Mouse (Mus musculus) liver, adult 2 months (tissue): Measurements from ENCODE around the gene Olfr1443. TPM values are rescaled to one million over a fixed set of nuclear protein-coding genes. Genes with fewer than 3 reads are reported as not detected.

Experiments
- DNase-seq: peaks from one replicate; pipeline ENCODE4 v3.0.0-alpha.2; 2011; ENCODE audit warnings: low read depth, low spot score; ENCODE audit errors: extremely low read depth
- H3K27ac ChIP-seq: fragments of 200-500 bp; replicated peaks from 2 replicates; pipeline ENCODE4 v1.5.1; 2012; ENCODE audit warnings: low read depth, mild to moderate bottlenecking, control low read depth, inconsistent platforms, low read length; ENCODE audit not compliant: insufficient read depth
- H3K27me3 ChIP-seq: fragments of 200-500 bp; 2 replicates; pipeline ENCODE4 v1.6.1; 2012; ENCODE audit warnings: mild to moderate bottlenecking, moderate library complexity, low read length, inconsistent platforms; ENCODE audit not compliant: control insufficient read depth, insufficient read depth
- H3K36me3 ChIP-seq: fragments of 200-500 bp; 2 replicates; pipeline ENCODE4 v1.6.1; 2012; ENCODE audit warnings: low read length, inconsistent platforms; ENCODE audit not compliant: control insufficient read depth, insufficient read depth
- H3K4me1 ChIP-seq: fragments of 200-500 bp; 2 replicates; pipeline ENCODE4 v1.6.1; 2011; ENCODE audit warnings: low read length; ENCODE audit not compliant: control insufficient read depth, insufficient read depth
- H3K4me3 ChIP-seq: fragments of 200-500 bp; 2 replicates; pipeline ENCODE4 v1.5.1; 2011; ENCODE audit warnings: low read depth, mild to moderate bottlenecking, control low read depth, low read length, moderate library complexity; ENCODE audit not compliant: insufficient read depth
- H3K79me2 ChIP-seq: fragments of 200-500 bp; 2 replicates; pipeline ENCODE4 v1.6.1; 2012; ENCODE audit warnings: inconsistent platforms, mild to moderate bottlenecking, low read length, moderate library complexity; ENCODE audit not compliant: control insufficient read depth, insufficient read depth
- H3K9ac ChIP-seq: fragments of 200-500 bp; 2 replicates; pipeline ENCODE4 v1.6.1; 2012; ENCODE audit warnings: low read depth, mild to moderate bottlenecking, control low read depth, inconsistent platforms, low read length
- CTCF ChIP-seq: fragments of 200-500 bp; IDR thresholded peaks from 2 replicates; pipeline ENCODE4 v1.5.1; 2011; ENCODE audit warnings: low read depth, low read length, control low read depth
- POLR2A ChIP-seq: fragments of 200-500 bp; IDR thresholded peaks from 2 replicates; pipeline ENCODE4 v1.6.1; 2011; ENCODE audit warnings: low read length, control low read depth; ENCODE audit not compliant: insufficient read depth; ENCODE audit errors: extremely low read depth
- WGBS: fragments of 180-500 bp; shearing (Covaris S2); methylation state at CpG from one replicate; pipeline ENCODE4 v1.1.7; 2018; 5-methylcytosine and 5-hydroxymethylcytosine counted together
- polyA plus RNA-seq: library from polyadenylated mRNA; depleted of rRNA; stranded (reverse); fragments of >200 nt; gene quantifications from 2 replicates; pipeline ENCODE4 v1.2.3, GENCODE M21; 2012; rRNA removed
- total RNA-seq: library from RNA; depleted of rRNA; stranded (reverse); fragments of >200 nt; gene quantifications from 2 replicates; pipeline ENCODE4 v1.2.3, GENCODE M21; 2014; rRNA removed

Gene Olfr1443
- total RNA-seq (0.09 TPM in 1 of 2 replicates, not detected in the other), polyA plus RNA-seq (0.05 TPM in 1 of 2 replicates, not detected in the other)

DNA sequence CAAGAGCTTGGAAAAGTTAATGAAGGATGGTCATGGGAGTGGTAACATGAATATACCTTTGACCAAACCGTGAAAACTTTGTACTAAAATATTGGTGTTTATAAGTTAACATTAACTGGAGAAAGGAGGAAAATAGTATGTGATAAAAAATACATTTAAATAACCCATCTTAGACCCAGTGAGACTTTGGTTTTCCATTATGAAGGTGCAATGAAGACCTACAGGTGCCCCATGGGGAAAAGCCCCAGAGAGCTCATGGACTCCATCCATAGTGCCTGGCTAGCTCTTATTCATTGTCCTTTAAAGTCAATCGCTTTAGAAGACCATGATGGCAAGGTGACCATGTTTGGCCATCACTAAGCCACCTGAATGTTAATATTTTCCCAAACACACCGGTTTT, at the start of gene Olfr1443:
Gene Olfr1443 (plus strand): TSS at position 301 of the 400 bp plus-strand sequence.
- 75% methylated on average over 3 of the region's 3 CpGs for WGBS
- Histone ChIP-seq H3K36me3 (no peaks in the 10 kb centered on the region), H3K9ac (no peak within 1 kb of the TSS), H3K79me2 (no peaks in the 10 kb centered on the region), H3K4me3 (no peak within 1 kb of the TSS), H3K4me1 (no peaks in the 10 kb centered on the region), H3K27me3 (no peaks in the 10 kb centered on the region), H3K27ac (no peak within 1 kb of the TSS)
- no peak for DNase-seq
- no peak for TF ChIP-seq CTCF
- no peak for TF ChIP-seq POLR2A

DNA sequence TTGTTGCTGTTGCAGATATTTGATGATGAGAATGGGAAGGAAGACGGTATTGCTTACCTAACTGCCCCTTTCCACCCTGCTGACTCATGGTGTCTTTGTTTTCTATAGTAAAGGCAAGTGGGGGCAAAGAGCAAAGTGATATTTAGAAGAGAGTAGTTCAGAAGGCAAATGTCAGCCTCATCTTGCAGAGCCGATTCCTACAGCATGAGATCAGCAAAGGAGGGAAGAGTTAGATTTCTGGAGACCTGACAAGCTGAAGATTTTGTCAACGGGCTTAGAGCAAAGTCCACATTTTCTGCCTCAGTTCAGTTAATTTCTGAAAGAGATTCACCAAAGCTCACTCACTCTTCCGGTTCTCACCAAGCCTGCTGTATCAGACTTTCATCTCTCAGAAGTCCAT, 44.7 kb upstream of the Olfr1443 start, which contains the start of gene Glyat:
Gene Glyat (plus strand): TSS at position 133 of the 400 bp plus-strand sequence.
- DNase-seq, result peak; percentile 94
- Histone ChIP-seq H3K27me3 (no peaks in the 10 kb centered on the region), H3K4me1 (peaks cover 4% of the 10 kb centered on the region; the same call in 1 of the 2 replicates), H3K36me3 (peaks cover 4% of the 10 kb centered on the region; the same call in 1 of the 2 replicates), H3K27ac (peak within 1 kb of the TSS; percentile 99), H3K79me2 (peaks cover 10% of the 10 kb centered on the region; the same call in 1 of the 2 replicates), H3K9ac (peak within 1 kb of the TSS; percentile 99), H3K4me3 (peak within 1 kb of the TSS; percentile 94)
- no peak for TF ChIP-seq CTCF
- WGBS, result 17% methylated on average over 4 of the region's 4 CpGs

DNA sequence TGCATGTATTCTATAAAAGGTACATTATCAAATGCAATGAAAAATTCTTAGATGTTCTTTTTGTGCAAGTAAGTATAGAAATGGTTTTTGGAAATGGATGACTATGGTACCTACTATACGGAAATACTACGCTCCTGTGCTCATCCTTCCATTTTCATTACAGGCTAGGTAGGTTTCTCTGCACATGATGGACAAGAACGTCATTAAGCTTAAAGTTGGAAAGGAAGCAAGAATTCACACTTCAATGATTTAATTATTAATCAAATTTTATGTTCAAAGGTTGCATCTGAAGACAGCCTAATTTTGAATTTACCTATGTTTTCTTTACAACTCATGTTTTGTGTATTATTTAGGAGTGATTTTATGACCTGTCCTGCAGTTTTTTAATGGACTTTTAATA, 43.7 kb upstream of the Olfr1443 start:
- H3K4me3 ChIP-seq, result peak overlapping the region; percentile 94
- 17% methylated on average over 3 of the region's 3 CpGs for WGBS
- H3K79me2 ChIP-seq, result peaks cover 12% of the 10 kb centered on the region; the same call in 1 of the 2 replicates
- no peak for TF ChIP-seq CTCF
- no peak for TF ChIP-seq POLR2A
- H3K4me1 ChIP-seq, result peaks cover 8% of the 10 kb centered on the region; the same call in 1 of the 2 replicates
- H3K27me3 ChIP-seq, result no peaks in the 10 kb centered on the region
- DNase-seq, result peak; percentile 72
- H3K36me3 ChIP-seq, result peaks cover 11% of the 10 kb centered on the region
- H3K27ac ChIP-seq, result no peak overlapping the region
- no peak overlapping the region for H3K9ac ChIP-seq

DNA sequence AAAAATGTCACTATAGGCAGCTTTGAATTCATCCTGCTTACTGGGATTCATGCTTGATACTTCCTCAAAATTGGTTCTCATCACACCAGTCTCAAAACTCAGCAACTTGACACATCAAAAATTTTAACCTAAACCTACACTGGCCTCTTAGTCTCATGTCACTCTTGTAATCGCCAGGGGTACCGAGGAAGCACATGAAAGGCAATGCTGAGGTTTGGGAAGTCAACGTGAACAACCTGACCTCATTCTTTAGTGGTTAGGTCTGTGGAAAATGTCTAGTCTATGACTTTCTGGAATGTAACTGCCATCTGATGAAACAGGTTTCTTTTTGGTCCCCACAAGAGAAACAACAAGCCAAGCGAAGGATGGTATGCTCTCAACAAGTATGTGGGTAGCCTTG, 42.9 kb upstream of the Olfr1443 start:
- Histone ChIP-seq H3K27me3 (0 out of 2 replicates have a peak, but pooled peaks cover 1% of the 10 kb centered on the region), H3K36me3 (peaks cover 18% of the 10 kb centered on the region), H3K4me3 (peak overlapping the region; percentile 94), H3K79me2 (peaks cover 17% of the 10 kb centered on the region), H3K4me1 (peaks cover 10% of the 10 kb centered on the region; the same call in 1 of the 2 replicates), H3K27ac (peak overlapping the region; percentile 98), H3K9ac (peak overlapping the region; percentile 92)
- peak; percentile 55 for DNase-seq
- WGBS, result 25% methylated on average over 4 of the region's 4 CpGs
- TF ChIP-seq POLR2A (no peak), CTCF (no peak)

DNA sequence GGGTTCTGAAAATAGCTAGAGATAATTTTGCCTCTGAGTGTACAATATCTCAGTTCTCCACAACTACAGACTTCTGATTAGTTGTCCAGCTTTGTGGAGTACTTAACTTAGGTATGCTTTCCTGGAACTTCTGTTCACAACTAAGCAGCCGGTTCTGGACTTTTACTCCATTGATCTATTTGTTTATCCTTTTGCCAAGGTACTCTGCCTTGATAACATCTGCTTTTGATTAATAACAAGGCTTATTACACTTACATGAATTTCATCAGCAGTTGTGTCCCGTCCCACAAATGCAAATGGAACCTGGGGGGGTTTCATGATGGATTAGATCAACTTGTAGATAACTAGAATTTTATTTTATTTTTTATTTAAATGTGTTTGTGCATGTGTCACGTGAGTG, 41.0 kb upstream of the Olfr1443 start:
- Histone ChIP-seq H3K27me3 (0 out of 2 replicates have a peak, but pooled peaks cover 3% of the 10 kb centered on the region), H3K79me2 (peaks cover 22% of the 10 kb centered on the region), H3K27ac (peak overlapping the region; percentile 98), H3K4me3 (peak overlapping the region; percentile 53), H3K9ac (peak overlapping the region; percentile 78), H3K4me1 (peaks cover 10% of the 10 kb centered on the region; the same call in 1 of the 2 replicates), H3K36me3 (peaks cover 31% of the 10 kb centered on the region)
- TF ChIP-seq CTCF (no peak), POLR2A (no peak)
- WGBS, result 13% methylated on average over 3 of the region's 3 CpGs
- peak; percentile 97 for DNase-seq

DNA sequence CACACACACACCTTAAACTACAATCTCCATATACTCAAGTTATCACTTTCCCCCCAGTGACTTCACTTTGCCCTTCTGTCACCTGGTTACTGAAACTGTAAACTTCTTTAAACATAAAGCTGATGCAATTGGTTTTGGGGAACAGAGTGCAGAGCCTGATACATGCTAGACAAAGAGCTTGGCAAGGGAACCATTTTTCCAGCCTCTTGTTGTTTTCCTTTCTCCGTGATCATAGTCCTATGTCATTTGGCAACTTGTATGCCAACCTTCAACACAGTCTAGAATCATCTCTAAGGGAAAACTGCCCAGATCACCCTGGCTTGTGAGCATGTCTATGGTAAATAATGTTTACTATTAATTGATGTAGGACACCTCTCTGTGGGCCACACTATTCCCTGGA, 39.9 kb upstream of the Olfr1443 start:
- Histone ChIP-seq H3K4me3 (peak overlapping the region; percentile 27; the same call in 1 of the 2 replicates), H3K36me3 (peaks cover 39% of the 10 kb centered on the region), H3K9ac (peak overlapping the region; percentile 70), H3K27ac (peak overlapping the region; percentile 97), H3K4me1 (peaks cover 8% of the 10 kb centered on the region; the same call in 1 of the 2 replicates), H3K27me3 (0 out of 2 replicates have a peak, but pooled peaks cover 3% of the 10 kb centered on the region), H3K79me2 (peaks cover 22% of the 10 kb centered on the region)
- WGBS, result 17% methylated on average over 1 of the region's 1 CpGs
- peak; percentile 99 for DNase-seq
- TF ChIP-seq CTCF (no peak), POLR2A (no peak)
